Mouse (Mus musculus): ENCODE results near the gene Tacr2. TPM values are rescaled to one million over a fixed set of nuclear protein-coding genes. Genes with fewer than 3 reads are reported as not detected.

The Tacr2 gene
- polyA plus RNA-seq, 1 experiment from 2014 or later = not detected

- Histone ChIP-seq H3K4me3 (ENCODE audit: low read depth, low read length) (no peak overlapping the region), H3K9ac (ENCODE audit: low read length) (no peak overlapping the region), H3K27ac (ENCODE audit: low read depth, low read length) (no peak overlapping the region), H3K36me3 (ENCODE audit: control insufficient read depth, insufficient read depth, low read length) (no peaks in the 10 kb centered on the region), H3K9me3 (ENCODE audit: control insufficient read depth, low read length) (no peaks in the 10 kb centered on the region), H3K4me2 (ENCODE audit: low read depth) (no peak overlapping the region), H3K27me3 (ENCODE audit: control insufficient read depth, insufficient read depth, low read length) (no peaks in the 10 kb centered on the region), H3K4me1 (ENCODE audit: control insufficient read depth, insufficient read depth, low read length) (no peaks in the 10 kb centered on the region)
- DNase-seq (ENCODE audit: low spot score) (peak; percentile 11), ATAC-seq (ENCODE audit: insufficient read depth, low FRiP score, low TSS enrichment) (no peak)
- WGBS = 56% methylated on average over 15 of the region's 15 CpGs
Observed at GRCm38 (mm10) chr10:62313885-62314424, 61.7 kb downstream of the Tacr2 start.

Other genes starting within 250 kb of the Tacr2 start
- 11.2 and 14.7 TPM in 2 replicates for gene Neurog3, start 119.3 kb upstream of the Tacr2 start, polyA plus RNA-seq (2014; fragmentation: Nextera tagmentation; extraction: Ambion mirVana)
- 9.5 and 10.9 TPM in 2 replicates for gene Fam241b, start 108.5 kb upstream of the Tacr2 start, polyA plus RNA-seq (2014; fragmentation: Nextera tagmentation; extraction: Ambion mirVana)
- gene Tspan15, start 21.2 kb upstream of the Tacr2 start, polyA plus RNA-seq (2014; fragmentation: Nextera tagmentation; extraction: Ambion mirVana) = 8.6 and 8.9 TPM in 2 replicates
- gene Hk1, start 127.5 kb downstream of the Tacr2 start, polyA plus RNA-seq (2014; fragmentation: Nextera tagmentation; extraction: Ambion mirVana) = 27.6 and 36.9 TPM in 2 replicates
- gene Hkdc1, start 170.1 kb downstream of the Tacr2 start, polyA plus RNA-seq (2014; fragmentation: Nextera tagmentation; extraction: Ambion mirVana) = 0.22 TPM in 1 of 2 replicates, not detected in the other
- 0.99 and 1.0 TPM in 2 replicates for gene 4930507D05Rik, start 197.1 kb downstream of the Tacr2 start, polyA plus RNA-seq (2014; fragmentation: Nextera tagmentation; extraction: Ambion mirVana)
- gene Supv3l1, start 197.3 kb downstream of the Tacr2 start, polyA plus RNA-seq (2014; fragmentation: Nextera tagmentation; extraction: Ambion mirVana) = 27.1 and 28.4 TPM in 2 replicates
- gene Vps26a, start 234.4 kb downstream of the Tacr2 start, polyA plus RNA-seq (2014; fragmentation: Nextera tagmentation; extraction: Ambion mirVana) = 100 and 105 TPM in 2 replicates

Data from neural tube, embryonic 11.5 days (tissue).